Mouse (Mus musculus) urinary bladder, adult 18-20 months (tissue): Measurements from ENCODE around the gene Exo1.
A peak's percentile ranks its signal among the peaks of the same experiment; 100 is the strongest.

Experiments
- DNase-seq, 2 experiments: peaks; one replicate each; pipeline ENCODE4 v3.0.0; 2022; ENCODE audit warnings: low spot score in 2 of 2, mixed read lengths in 2 of 2

Gene Exo1

DNA sequence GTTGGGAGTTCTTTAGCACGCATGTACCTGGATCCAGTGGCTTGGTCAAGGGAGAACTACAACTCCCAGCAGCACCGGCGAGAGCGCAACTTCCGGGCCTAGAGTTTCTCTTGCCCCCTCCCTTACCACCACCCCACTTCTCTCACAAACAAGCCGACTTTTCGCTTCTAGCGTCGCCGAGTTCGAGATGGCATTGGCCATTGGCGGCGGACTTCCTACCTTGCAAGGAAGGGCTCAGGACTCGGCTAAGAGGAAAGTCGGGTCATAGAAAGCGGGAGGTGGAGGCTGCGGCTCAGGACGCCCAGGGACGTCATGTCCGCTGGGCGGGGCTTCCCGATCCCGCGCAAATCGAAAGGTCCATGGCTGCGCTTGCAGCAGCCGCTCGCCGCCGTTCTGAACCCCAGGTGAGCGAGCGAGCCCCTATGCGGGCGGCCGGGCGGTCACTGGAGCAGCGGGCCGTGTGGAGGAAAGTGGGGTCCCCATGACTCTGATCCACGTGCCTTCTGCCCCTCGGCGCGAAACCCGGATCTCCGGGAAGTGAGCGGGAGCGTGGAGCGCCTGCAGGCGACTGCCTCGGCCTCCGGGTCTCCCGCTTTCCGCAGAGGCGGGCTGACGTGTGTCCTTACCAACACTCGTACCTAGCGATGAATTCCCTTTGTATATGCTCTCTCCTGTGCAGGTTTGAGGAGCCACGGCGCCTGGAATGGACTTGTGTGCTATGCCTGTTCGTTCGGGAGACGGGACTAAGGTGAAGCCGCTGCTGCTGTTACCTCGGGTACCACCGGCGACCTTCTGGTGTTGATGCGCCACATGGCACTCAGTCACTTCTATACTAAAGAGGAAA, at the start of gene Exo1:
Gene Exo1, plus strand, starts transcription at position 129 of the 844 bp plus-strand sequence.
- peak; percentile 75 to 94 for DNase-seq

DNA sequence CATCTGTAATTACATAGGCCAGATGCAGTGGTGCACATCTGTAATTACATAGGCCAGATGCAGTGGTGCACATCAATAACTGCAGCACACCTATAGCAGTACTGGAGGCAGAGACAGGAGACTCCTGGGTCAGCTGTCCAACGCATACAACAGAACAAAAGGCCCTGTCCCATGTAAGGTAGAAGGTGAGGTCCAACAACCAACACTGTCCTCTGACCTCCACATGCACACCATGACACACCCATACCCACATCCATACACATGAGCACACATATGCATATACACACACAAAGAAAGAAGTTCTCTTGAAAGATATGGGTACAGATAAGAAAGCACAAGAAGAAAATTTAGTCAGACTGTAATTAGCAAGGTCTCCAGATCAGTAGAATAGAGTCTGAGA, 24.9 kb upstream of the Exo1 start:
- DNase-seq, result no peak

DNA sequence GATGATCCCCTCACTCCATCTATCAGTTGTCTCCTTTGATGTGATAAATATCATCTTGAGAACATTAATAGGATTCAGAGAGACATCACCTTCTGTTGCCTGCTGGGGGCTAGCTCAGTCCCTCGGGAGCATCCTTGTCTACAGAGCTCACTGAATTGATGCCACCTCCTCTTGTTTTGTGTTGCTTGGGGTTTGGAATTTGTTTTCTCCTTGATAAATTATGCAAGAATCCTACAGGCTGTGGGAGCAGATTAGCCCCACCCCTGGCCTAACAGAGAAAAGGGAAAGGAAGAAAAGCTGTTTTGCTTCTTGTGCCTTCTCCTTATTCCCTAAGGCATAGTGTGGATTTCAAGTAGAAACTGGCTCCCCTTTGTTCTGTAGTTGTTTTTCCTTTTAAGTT, 13.3 kb upstream of the Exo1 start:
- no peak for DNase-seq

DNA sequence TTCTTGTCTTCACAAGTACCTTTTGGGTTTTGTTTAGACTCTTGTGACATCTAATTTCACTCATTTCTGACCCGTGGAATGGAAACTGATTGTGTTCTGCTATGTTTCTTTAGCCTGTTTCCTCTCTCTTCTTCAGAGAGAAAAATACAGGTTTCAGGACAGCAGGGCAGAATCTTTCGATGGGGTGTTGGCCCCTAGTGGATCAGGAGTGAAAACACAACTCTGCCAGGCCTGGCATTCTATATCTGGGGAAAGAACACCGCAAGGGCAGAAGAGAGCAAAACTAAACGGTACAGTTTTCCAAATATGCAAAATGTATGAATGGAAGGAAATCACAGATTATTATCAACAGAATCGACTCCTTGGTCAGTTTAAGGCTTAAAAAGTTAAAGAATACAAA, 12.8 kb upstream of the Exo1 start:
- no peak for DNase-seq

DNA sequence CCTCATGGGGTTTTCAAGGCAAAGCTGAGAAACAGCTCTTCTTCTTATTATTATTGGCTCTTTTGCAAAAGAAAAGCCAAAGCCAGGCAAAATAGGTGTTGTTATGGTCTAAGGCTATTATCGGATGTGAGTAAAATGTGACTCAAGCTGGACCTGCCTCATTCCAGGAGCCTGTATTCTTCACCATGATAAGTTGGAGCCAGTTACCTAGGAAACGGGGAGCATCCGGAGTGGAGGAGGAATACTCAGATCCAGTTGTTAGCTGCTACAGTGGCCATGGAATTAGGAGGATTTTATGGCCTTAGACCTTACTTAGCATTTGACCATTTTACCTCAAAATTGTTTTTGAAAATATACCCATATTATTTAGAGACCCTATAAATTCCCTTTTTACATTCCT, 9.7 kb upstream of the Exo1 start:
- DNase-seq, result no peak

DNA sequence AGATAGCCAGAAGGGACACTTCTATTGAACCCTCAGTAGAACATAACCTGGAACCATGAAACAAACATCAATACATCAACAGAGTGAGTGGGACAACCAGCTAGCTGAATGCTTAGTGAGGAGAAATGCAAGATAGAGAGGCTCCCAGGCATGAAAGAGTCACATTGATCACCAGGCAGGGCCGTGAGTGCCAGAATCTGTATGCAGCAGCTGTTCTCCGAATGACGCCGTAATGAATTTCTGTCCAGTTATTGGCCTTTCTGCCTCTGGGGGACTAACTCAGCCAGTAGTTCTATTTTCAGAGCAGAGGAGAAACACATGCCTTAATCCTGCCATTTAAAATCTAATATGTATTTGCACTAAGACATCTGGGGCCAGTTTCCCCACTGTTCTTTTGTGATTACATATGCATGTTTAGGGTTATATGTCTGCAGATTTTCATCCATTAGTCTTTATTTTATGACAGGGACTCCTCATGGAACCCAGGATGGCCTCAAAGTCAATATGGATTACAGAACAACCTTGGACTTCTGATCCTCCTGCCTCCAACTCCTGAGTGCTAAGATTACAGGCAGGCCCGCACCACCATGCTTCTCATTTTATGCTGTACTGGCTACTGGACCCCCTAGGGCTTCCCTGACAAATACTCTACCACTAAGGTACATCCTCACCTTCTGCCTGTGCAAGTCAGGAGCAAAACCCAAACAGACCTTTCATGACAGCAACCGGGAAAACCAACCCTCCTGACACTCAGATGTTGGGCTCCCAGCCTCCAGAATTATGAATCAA, 8.2 kb upstream of the Exo1 start:
- no peak for DNase-seq

DNA sequence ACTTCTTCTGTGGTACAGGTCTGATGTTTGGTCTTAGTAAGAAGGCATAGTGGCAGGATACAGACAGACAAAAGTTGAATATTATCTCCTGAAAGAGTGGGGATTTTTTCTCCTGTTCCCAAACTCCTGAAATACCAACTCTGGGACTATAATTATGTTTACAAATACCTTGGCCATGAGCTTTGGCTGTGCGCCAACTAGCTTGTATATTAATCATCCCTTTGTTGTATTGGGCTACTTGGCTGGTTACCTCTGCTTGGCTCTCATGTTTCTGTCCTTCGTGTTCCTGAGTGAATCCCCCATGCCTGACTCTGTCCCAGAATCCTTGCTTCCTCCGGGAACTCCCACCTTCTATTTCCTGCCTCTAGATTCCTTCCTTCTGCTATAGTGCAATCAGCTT, 3.0 kb downstream of the Exo1 start:
- no peak for DNase-seq

DNA sequence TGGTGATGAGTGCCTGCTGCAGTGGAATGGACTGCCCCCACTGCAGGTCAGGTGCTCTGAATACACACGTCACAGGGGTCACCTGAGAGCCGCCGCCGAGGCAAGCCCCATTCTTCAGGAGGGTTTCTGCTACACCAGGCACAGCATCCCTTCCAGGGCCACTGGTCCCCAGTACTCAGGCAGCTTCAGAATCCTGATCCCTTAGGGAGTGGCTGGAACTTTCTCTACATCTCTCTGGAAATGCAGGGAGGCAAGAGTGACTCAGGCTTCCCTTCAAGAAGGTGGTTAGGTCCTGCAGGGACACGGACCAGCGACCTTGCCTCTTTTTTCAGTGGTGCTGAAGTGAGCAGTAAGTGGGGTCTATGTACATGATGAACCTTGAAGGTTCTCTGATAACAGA, 12.9 kb downstream of the Exo1 start:
- no peak for DNase-seq

DNA sequence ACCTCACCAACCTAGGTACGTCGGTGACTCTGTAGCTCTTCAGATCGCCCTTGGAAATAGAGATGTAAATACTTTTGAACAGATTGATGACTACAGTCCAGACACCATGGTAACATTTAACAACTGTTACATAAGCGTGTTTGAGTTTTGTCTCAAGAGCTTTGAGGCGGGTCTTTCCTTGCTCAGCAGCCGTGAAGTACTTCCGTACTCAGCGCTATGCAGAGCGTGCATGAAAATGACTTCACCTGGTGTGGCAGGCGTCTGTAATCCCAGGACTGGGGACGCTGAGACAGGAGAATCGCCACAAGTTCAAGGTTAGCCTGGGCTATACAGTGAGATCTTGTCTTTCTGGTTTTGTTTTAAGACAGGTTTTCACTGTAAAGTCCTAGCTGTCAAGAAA, 13.3 kb downstream of the Exo1 start:
- no peak for DNase-seq

DNA sequence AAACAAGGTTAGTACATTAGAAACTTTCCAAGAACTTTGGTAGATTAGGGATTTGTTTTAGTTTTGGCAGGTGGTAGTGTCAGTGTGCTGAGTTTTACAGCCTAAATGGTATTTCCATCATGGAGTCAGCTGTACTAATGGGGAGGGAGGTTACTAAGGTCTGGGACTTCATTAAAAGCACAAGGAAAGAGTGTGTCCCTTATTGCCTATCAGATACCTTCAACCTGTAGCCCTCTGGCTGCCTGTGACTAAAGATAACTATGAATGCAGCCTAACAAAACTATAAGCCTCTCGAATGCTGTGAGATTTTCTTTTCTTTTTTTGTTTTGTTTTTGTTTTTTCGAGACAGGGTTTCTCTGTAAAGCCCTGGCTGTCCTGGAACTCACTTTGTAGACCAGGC, 30.8 kb downstream of the Exo1 start:
- DNase-seq, result no peak

DNA sequence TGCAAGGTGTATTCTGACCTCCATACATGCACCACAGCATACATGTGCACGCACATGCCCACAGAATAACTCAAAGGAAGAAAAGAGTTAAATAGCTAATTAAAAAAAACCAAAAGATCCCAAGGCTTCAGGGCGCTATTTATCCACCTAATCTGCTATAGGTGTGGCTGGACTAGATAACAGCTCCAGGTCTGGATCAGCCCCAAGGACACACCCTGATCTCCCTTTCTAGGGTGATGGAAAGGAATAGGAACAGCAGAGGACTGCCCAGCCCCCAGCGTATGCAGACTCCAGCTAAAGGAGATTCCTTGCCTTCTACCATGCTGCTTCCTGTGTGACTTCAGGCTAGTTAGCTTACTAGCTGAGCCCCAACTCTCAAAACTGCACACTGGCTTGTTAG, 31.7 kb downstream of the Exo1 start:
- DNase-seq, result no peak

DNA sequence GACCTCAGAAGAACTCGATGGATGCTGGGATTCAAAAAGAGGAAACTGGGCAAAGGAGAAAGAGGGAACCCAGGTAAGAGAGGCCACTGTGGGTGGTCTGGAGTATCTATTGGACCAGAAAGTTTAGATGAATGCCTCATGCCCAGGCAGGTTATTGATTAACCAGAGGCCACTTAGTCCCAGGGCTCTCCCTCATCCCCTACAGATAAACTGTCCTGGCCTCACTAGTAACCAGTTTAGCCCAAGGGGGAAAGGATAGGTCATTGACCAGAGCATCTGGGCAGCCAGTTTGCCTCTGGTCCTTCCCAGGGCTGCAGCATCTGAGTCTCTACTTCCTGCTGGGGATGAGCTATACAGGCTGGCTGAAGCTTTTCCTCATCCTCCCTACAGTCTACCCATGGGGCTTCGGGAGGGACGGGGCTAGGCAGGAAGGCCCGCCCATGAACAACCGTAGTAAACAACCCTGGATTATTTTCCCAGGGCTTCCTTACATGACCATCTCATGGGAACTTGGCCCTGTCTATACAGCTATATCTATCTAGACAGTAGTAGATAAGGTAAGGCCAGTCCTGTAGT, 33.4 kb downstream of the Exo1 start:
- no peak for DNase-seq

DNA sequence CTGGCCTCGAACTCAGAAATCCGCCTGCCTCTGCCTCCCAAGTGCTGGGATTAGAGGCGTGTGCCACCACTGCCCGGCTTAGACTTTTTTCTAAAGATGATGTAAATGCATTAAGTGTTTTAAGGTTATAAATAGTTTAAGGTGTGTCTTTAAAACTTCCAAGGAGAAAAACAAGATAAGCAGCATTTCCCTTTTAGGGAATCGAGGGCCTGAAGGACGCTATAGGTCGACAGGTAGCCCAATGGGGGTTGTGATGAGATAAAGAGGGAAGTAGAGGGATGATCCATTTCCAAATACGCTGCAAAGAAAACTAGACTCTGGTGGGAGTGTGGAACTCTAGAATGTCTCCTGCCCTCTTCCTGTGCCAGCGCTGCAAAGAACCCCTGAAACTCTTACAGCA, 39.6 kb downstream of the Exo1 start, which contains the start of gene Gm38100:
Gene Gm38100, plus strand, starts transcription at position 301 of the 400 bp plus-strand sequence.
- DNase-seq, result no peak

DNA sequence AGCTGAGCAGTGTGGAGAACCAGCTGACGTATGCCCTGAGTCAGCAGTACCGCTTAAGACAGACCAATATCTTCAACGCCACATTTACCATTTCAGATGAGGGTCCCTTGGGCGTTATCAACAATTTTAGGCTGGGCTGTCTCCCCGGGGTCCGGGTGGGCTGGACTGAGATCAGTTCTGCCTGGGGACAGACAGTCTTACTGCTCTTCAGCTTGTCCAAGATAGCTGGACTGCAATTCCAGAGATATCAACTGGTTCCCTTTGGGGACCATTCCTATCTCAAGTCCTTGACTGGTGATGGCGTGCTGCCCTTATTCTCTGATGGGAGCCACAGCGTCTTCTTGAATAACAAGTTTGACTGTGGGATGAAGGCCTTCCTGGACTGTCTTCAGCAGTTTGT, 40.7 kb downstream of the Exo1 start:
- DNase-seq, result no peak

DNA sequence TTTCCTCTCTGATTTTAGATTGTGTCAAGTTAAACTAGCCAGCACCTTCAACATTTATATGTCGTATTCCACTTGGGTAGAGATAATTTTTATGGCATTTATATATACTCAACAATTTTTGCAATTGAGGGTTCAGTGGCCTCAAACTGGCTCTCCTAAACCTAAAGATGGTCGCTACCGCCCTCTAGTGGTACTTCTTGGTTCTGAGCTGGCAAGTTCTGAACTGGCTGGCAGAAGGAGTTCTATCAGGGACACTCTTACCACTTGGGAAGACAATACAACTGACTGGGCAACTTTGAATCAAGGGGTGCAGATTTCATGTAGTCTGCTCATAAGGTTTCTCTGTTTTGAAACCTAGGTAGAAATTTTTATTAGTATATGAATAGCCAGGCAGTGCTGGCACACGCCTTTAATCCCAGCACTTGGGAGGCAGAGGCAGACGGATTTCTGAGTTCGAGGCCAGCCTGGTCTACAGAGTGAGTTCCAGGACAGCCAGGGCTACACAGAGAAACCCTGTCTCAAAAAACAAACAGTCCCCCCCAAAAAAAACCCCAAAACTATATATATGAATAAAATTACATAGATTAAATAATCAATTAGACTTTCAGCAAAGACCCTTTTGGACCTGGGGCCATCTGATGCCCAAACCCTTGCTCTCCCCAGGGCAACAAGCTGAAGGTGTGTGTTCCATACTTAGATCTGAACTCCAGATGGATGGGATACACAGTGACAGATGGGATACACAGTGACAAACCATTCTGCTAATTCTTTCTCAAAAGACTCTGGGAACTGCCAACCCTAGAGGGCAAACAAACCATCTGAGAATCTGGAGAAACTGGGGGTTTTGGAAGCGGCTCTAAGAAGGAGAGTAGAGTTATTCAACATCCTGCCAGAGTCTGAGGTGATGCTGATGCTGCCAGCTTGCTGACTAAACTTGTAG, 43.7 kb downstream of the Exo1 start:
- peak; percentile 45 to 48 for DNase-seq

DNA sequence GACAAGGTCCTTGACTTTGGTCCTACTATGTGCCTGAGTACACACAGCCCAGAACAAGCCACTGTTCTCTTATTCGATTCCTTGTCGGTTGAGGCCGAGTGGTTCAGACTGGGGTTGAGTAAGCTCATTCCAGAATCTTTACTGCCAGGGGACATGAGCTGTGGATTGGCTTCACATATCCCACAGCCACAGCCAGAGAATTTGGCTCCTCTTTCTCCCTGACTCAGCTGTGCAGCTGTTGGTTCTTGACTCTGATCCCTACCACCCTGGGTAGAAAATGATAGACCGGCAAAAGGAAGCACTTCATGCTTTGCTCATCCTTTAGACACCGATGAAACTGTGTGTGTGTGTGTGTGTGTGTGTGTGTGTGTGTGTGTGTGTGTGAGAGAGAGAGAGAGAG, 51.0 kb downstream of the Exo1 start:
- DNase-seq, result no peak

DNA sequence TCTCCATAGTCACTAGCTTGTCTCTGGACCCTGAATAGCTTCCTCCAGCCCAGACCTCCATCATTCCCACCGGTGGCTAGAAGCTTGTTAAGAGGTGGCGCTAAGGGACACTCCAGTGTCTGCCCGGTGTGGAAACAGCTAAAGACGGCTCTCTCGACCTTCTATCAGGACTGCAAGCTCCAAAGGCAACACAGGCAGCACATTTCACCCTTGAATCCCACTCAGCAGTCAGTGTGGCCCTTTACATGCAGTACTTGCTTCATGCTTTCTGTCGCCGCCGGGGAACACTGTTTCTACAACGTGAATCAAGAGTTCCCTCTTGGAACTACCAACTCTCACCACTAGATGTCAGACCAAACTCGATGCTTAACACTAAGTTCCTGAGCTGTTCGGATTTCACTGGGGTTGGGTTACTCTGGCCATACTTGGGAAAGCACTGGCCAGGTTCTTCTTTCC, 55.9 kb downstream of the Exo1 start:
- peak in 1 of 2 experiments; percentile 20 for DNase-seq

DNA sequence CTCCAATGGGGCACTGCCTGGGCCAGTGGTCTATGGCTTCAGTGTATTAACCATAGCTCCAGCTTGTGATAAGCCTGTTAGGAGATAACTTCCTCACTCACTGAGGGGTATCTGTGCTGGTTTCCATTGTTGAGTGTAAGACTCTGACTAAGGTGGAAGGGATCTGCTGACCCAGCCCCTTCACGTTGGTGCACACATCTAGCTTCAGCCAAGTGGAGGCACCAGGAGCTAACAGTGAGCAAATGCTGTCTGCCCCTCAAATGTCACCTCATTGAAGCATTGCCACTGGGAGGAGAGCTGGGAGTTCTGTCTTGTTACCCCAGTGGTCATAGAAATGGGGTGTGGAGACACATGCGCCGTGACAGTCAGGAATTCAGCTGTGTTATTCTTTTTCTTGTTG, 58.4 kb downstream of the Exo1 start:
- no peak for DNase-seq

DNA sequence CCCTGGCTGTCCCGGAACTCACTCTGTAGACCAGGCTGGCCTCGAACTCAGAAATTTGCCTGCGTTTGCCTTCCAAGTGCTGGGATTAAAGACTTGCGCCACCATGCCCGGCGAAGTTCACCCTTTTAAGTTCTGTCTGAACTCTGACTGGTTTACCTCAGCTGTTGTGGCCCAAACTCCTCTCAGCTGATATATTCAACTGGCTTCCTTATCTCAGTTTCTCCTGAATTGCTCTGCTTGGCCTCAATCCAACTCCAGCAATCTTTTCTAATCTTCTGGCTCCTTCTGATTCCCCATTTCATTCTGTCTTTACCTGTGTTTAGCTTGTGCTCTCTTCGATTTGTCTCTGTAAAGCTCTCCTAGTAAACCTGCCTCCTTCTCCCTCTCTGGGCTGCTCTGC, 62.8 kb downstream of the Exo1 start:
- no peak for DNase-seq

DNA sequence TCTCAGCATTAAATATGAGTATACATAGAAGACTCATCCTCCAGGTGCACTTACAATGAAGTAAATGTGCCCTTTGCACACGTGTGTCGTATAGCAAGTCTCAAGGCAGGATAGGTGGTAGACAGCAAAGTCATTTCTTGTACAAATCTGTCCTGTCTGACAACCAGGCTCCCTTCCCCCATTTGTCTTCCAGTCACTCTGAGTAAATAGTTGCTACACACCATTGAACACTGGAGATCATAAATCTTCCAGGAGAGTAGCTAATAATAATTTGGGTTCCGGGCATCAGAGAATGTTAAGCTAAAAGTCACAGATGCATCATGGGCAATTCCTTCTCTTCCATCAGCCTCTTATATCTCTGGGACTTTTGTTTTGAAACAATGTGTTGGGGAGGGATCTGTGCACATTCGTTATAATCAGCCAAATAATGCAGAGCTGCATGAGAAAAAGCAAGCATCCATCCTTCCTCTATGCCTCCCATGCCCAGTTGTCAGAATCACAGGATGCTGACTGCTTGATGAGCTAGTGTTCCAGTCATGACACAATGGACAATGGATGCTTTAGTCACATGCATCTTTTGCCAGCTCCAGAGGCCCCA, 66.4 kb downstream of the Exo1 start:
- no peak for DNase-seq

DNA sequence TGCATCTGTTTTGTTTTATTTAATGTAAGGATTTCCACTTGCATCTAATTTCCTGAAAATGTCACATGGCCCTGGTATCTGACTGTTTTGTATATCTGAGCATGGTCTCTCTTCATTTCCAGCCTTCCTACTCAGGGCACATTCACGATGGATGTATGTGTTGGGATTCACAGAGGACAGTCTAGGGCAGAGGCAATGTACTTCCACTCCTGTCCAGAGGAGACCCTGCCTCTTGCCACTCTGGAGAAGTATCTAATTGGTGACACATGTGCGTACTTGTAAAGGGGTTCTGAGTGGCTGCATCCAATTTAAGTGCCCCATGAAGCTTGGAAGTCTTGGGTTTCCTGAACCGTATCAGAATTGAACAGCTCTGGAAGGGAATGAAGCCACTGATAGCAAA, 70.0 kb downstream of the Exo1 start:
- DNase-seq, result no peak
